Mouse (Mus musculus): ENCODE measurements around the gene Ywhah. TPM values are rescaled to one million over a fixed set of nuclear protein-coding genes. Genes with fewer than 3 reads are reported as not detected.

Gene Ywhah
- total RNA-seq, 2 experiments from 2014 or later: 1,367 to 1,478 TPM

GRCm38 (mm10) chr5:33043397-33043796, 24.8 kb downstream of the Ywhah start:
- DNase-seq (ENCODE audit: low spot score in 2 of 2): no peak

DNA sequence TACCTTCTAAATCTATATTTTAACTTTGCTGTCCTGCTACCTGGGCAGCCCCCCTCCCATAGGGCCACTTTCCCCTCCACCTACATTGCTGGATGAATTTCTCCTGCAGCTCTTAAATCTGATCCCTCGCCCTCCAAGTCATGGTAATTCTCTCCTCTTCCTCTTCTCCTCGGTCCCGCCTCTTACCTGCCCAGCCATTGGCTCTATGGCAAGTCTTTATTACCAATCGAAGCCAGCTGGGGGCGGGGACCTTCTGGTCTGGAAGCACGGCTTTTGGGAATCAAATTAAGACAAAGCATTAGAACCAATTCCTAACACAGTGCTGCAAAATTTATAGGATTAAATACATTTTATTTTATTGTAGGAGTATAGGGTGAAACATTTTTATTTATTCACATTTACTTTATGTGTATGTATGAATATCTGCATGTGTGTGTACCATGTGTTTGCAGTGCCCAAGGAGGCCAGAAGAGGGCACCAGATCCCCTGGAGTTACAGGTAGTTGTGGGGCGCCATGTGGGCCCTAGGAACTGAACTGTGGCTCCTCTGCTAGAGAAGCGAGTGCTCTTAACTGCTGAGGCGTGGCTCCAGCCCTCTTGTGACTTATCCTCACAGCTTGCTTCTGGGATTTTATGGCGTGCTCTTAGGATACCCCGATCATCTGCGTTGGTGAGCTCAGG, 26.2 kb downstream of the Ywhah start:
- no peak for DNase-seq (ENCODE audit: low spot score in 2 of 2)

DNA sequence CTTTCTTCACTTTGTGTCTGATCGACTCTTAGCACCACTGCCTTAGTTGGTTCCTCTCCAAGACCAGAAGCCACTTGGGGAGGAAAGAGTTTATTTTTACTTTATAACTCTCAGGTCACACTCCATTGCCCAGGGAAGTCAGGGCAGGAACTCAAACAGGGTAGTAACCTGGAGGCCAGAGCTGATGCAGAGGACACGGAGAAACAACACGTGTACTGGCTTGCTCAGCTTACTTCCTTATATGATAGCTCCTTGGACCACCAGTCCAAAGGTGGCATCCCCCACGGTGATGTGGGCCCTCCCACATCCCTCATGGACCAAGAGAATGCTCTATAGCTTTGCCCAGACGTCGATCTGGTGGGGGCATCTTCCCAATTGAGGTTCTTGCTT, 26.7 kb downstream of the Ywhah start:
- no peak for DNase-seq (ENCODE audit: low spot score in 2 of 2)

DNA sequence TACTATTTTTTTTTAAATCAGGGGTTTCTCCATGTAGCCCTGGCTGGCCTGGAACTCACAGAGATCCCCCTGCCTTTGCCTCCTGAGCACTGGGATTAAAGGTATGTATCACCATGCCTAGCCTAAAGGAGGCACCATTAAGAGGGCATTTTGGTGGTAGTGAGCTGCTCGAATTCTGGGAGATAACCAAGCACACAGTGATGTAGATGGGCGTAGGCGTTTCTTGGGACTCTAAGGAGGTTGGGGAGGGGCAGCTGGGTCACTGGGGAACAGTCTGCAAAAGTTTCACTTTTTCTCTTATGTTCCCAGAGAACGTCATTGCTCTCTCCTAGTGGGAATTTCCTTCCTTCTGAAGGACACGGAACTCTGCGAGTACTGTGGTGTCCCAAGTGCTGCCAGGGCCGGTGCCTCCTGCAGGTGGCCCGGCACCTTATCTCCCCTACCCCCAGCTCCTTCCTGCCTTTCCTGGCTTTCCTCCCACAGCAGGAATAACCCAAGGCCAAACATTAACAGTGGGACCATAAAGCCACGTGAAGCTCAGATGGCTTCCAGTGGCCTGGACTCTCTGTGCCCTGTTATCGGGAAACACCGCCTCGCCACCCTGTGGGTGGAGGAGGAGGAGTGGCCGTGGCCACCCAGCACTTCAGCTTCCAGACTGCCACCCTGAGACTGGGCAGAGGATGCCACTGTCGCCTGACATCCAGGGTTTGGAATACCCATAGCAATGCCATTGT, 34.4 kb downstream of the Ywhah start:
- DNase-seq (ENCODE audit: low spot score in 2 of 2): no peak

DNA sequence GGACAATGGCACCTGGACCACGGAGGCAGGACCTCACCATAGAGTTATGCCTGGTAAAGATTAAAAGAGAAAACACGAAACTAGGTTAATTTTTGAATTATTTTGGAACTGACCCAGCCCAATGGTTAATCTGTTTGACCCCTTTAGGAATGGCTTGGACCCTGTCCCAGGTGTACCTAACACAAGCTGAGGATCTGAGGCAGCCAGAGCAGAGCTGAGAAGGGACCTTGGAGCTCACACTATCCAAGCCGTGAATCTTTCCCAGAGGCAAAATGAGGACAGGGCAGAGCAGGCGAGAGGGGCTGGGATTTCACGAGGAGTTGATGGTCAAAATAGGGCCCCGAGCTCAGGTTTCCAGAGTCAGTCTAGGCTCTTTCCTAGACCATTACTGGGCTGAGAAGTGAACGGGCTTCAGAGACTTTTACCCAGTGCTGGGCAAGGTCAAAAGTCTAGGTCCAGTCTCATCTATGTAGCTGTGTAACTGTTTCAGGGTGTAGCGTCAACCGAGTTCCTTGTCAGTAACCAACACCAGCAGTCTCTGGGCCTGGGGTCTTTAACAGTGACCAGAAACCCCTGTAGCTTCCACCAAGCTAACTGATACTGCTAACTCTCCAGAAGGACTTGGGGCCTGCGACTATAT, 37.6 kb downstream of the Ywhah start:
- no peak for DNase-seq (ENCODE audit: low spot score in 2 of 2)

GRCm38 (mm10) chr5:33070071-33070470, 51.5 kb downstream of the Ywhah start:
- DNase-seq (ENCODE audit: low spot score in 2 of 2): no peak

- DNase-seq (ENCODE audit: low spot score in 2 of 2): no peak
These were observed 58.0 kb downstream of the Ywhah start for GRCm38 (mm10) chr5:33076490-33077191.

Other genes with a start within 250 kb of the Ywhah start
- 10 to 100 TPM; 57.4 to 60.3 TPM for gene Pisd, start 233.2 kb upstream of the Ywhah start, total RNA-seq (2021)
- gene Gm20671, start 191.7 kb upstream of the Ywhah start, total RNA-seq (2021): not detected
- 10 to 100 TPM; 53.3 to 58.4 TPM for gene Prr14l, start 164.6 kb upstream of the Ywhah start, total RNA-seq (2021)
- gene Depdc5, start 155.1 kb upstream of the Ywhah start, total RNA-seq (2021): 10 to 100 TPM; 55.8 to 57.8 TPM
- gene Slc5a1, start 85.4 kb downstream of the Ywhah start, total RNA-seq (2021): under 1 TPM; 0.21 to 0.28 TPM
- under 1 TPM; 0.21 to 0.30 TPM for gene Spon2, start 199.6 kb downstream of the Ywhah start, total RNA-seq (2021)

All from layer of hippocampus, postnatal 14 days (tissue).